ENCODE assay signal across 23 mouse cellular contexts in genomic region chr14:67127118-67127517, GRCm38 (mm10).
DNase-seq lines count a peak whose midpoint lies in the region; ATAC-seq and TF ChIP-seq lines count a peak whose summit lies in the region.
"Had no signal": no experiment of that assay in that cellular context is flagged by ENCODE, and none has a peak within 500 bp of the region (broad histone marks: within the 10 kb centered on the region; RNA-seq: fewer than 3 reads in every experiment).

No protein-coding gene starts in this region.

- H3K9me3 ChIP-seq in forebrain, embryonic 11.5 days (ENCODE audit: control insufficient read depth, low read length), result no peaks in the 10 kb centered on the region
- no peaks in the 10 kb centered on the region for H3K9me3 ChIP-seq in forebrain, postnatal 0 days (ENCODE audit: low read length)
- H3K9me3 ChIP-seq in midbrain, embryonic 11.5 days (ENCODE audit: control insufficient read depth, low read length), result no peaks in the 10 kb centered on the region
- H3K9me3 ChIP-seq in midbrain, embryonic 10.5 days (replicated peaks), result no peaks in the 10 kb centered on the region; the same call in 1 of the 2 replicates
- H3K9me3 ChIP-seq in forebrain, embryonic 16.5 days (ENCODE audit: control insufficient read depth, low read length), result no peaks in the 10 kb centered on the region
- H3K9me3 ChIP-seq: heart, embryonic 10.5 days; heart, embryonic 13.5 days; hindbrain, embryonic 15.5 days; intestine, embryonic 15.5 days had no signal

- WGBS in forebrain, embryonic 11.5 days, result 51% methylated on average over 7 of the region's 7 CpGs
- 22% methylated on average over 7 of the region's 7 CpGs for WGBS in forebrain, postnatal 0 days
- 84% methylated on average over 7 of the region's 7 CpGs for WGBS in midbrain, embryonic 11.5 days
- WGBS in midbrain, embryonic 10.5 days, result 87% methylated on average over 7 of the region's 7 CpGs
- WGBS in forebrain, embryonic 16.5 days, result 18% methylated on average over 7 of the region's 7 CpGs

- H3K27ac ChIP-seq in forebrain, embryonic 11.5 days (ENCODE audit: low read depth, low read length), result no peak overlapping the region
- H3K27ac ChIP-seq in forebrain, postnatal 0 days (ENCODE audit: low read depth, low read length), result no peak overlapping the region
- no peak overlapping the region for H3K27ac ChIP-seq in midbrain, embryonic 11.5 days (ENCODE audit: low read depth, low read length)
- no peak overlapping the region for H3K27ac ChIP-seq in midbrain, embryonic 10.5 days (replicated peaks)
- H3K27ac ChIP-seq in forebrain, embryonic 16.5 days (ENCODE audit: low read length), result no peak overlapping the region
- H3K27ac ChIP-seq: heart, adult 2 months; heart, embryonic 10.5 days; heart, embryonic 13.5 days; hindbrain, embryonic 15.5 days; intestine, embryonic 15.5 days had no signal

- H3K27me3 ChIP-seq in forebrain, embryonic 11.5 days (ENCODE audit: control insufficient read depth, insufficient read depth, low read length), result no peaks in the 10 kb centered on the region
- H3K27me3 ChIP-seq in forebrain, postnatal 0 days (ENCODE audit: insufficient read depth, low read length), result no peaks in the 10 kb centered on the region
- no peaks in the 10 kb centered on the region for H3K27me3 ChIP-seq in midbrain, embryonic 11.5 days (ENCODE audit: control insufficient read depth, insufficient read depth, low read length)
- H3K27me3 ChIP-seq in midbrain, embryonic 10.5 days (ENCODE audit: low read depth, poor library complexity, severe bottlenecking), result no peaks in the 10 kb centered on the region
- H3K27me3 ChIP-seq in forebrain, embryonic 16.5 days (replicated peaks; ENCODE audit: control insufficient read depth, insufficient read depth, low read length), result no peaks in the 10 kb centered on the region
- H3K27me3 ChIP-seq: heart, embryonic 13.5 days; hindbrain, embryonic 15.5 days; intestine, embryonic 15.5 days had no signal

- no peak overlapping the region for H3K4me2 ChIP-seq in forebrain, embryonic 11.5 days (ENCODE audit: low read depth, low read length, severe bottlenecking)
- H3K4me2 ChIP-seq in forebrain, postnatal 0 days (ENCODE audit: low read depth), result no peak overlapping the region
- H3K4me2 ChIP-seq in midbrain, embryonic 11.5 days, result no peak overlapping the region
- no peak overlapping the region for H3K4me2 ChIP-seq in forebrain, embryonic 16.5 days (ENCODE audit: low read length)
- H3K4me2 ChIP-seq: heart, embryonic 13.5 days; hindbrain, embryonic 15.5 days; intestine, embryonic 15.5 days had no signal

- ATAC-seq in forebrain, embryonic 11.5 days (replicated peaks; ENCODE audit: low FRiP score), result peak; percentile 79
- ATAC-seq in forebrain, postnatal 0 days, result no peak
- ATAC-seq in midbrain, embryonic 11.5 days (ENCODE audit: low FRiP score), result no peak
- ATAC-seq in forebrain, embryonic 16.5 days, result peak; percentile 57; the same call in 1 of the 2 replicates
- ATAC-seq: intestine, embryonic 15.5 days had no signal

- H3K36me3 ChIP-seq in forebrain, embryonic 11.5 days (ENCODE audit: control insufficient read depth, insufficient read depth, low read length), result no peaks in the 10 kb centered on the region
- no peaks in the 10 kb centered on the region for H3K36me3 ChIP-seq in forebrain, postnatal 0 days (ENCODE audit: insufficient read depth)
- H3K36me3 ChIP-seq in midbrain, embryonic 11.5 days (ENCODE audit: control insufficient read depth, insufficient read depth, low read length), result no peaks in the 10 kb centered on the region
- no peaks in the 10 kb centered on the region for H3K36me3 ChIP-seq in midbrain, embryonic 10.5 days
- no peaks in the 10 kb centered on the region for H3K36me3 ChIP-seq in forebrain, embryonic 16.5 days (ENCODE audit: control insufficient read depth, insufficient read depth)
- H3K36me3 ChIP-seq: heart, embryonic 10.5 days; heart, embryonic 13.5 days; hindbrain, embryonic 15.5 days; intestine, embryonic 15.5 days had no signal

- H3K4me3 ChIP-seq in forebrain, embryonic 11.5 days (ENCODE audit: low read depth, low read length), result no peak overlapping the region
- no peak overlapping the region for H3K4me3 ChIP-seq in forebrain, postnatal 0 days (ENCODE audit: low read depth, low read length)
- H3K4me3 ChIP-seq in midbrain, embryonic 11.5 days (ENCODE audit: low read depth, low read length), result no peak overlapping the region
- H3K4me3 ChIP-seq in midbrain, embryonic 10.5 days, result no peak overlapping the region
- no peak overlapping the region for H3K4me3 ChIP-seq in forebrain, embryonic 16.5 days (replicated peaks; ENCODE audit: low read length)
- H3K4me3 ChIP-seq: heart, adult 2 months; heart, embryonic 10.5 days; heart, embryonic 13.5 days; hindbrain, embryonic 15.5 days; intestine, embryonic 15.5 days had no signal

- H3K4me1 ChIP-seq in forebrain, embryonic 11.5 days (replicated peaks; ENCODE audit: control insufficient read depth, insufficient read depth, low read length), result 0 out of 2 replicates have a peak, but pooled peaks cover 3% of the 10 kb centered on the region
- H3K4me1 ChIP-seq in forebrain, postnatal 0 days (ENCODE audit: insufficient read depth), result peaks cover 3% of the 10 kb centered on the region; the same call in 1 of the 2 replicates
- no peaks in the 10 kb centered on the region for H3K4me1 ChIP-seq in midbrain, embryonic 11.5 days (ENCODE audit: control insufficient read depth, insufficient read depth, low read length)
- H3K4me1 ChIP-seq in midbrain, embryonic 10.5 days, result peaks cover 5% of the 10 kb centered on the region; the same call in 1 of the 2 replicates
- peaks cover 16% of the 10 kb centered on the region for H3K4me1 ChIP-seq in forebrain, embryonic 16.5 days (replicated peaks; ENCODE audit: control insufficient read depth, insufficient read depth, low read length)
- H3K4me1 ChIP-seq: heart, embryonic 10.5 days; intestine, embryonic 15.5 days had no signal

- no peak for TF ChIP-seq CTCF in forebrain, postnatal 0 days (IDR thresholded peaks at IDR 0.05; ENCODE audit: low read depth)

- DNase-seq in forebrain, embryonic 11.5 days (ENCODE audit: low spot score), result peak; percentile 57
- no peak for DNase-seq in forebrain, postnatal 0 days
- peak; percentile 28 for DNase-seq in midbrain, embryonic 11.5 days (ENCODE audit: low spot score, missing footprints)
- no peak for DNase-seq in midbrain, embryonic 10.5 days (ENCODE audit: low spot score)
- no peak for DNase-seq in embryo, embryonic 10.5 days (ENCODE audit: low spot score)
- no peak for DNase-seq in layer of hippocampus, adult 9-11 months
- no peak for DNase-seq in lung, postnatal 36 days
- DNase-seq: adrenal gland, postnatal 10 days; adrenal gland, postnatal 36 days; cerebellum, adult 11 months; cerebellum, adult 2 months; cerebellum, adult 9-11 months; cerebellum, postnatal 36 days; gastrocnemius, postnatal 25 days; heart, adult 2 months; heart, postnatal 14 days; heart, postnatal 4 days; kidney, adult 11 months had no signal

- H3K9ac ChIP-seq in forebrain, embryonic 11.5 days (ENCODE audit: low read length), result no peak overlapping the region
- H3K9ac ChIP-seq in forebrain, postnatal 0 days, result no peak overlapping the region
- H3K9ac ChIP-seq in midbrain, embryonic 11.5 days (ENCODE audit: low read length), result no peak overlapping the region
- H3K9ac ChIP-seq in forebrain, embryonic 16.5 days (replicated peaks; ENCODE audit: low read depth, low read length), result no peak overlapping the region
- H3K9ac ChIP-seq: heart, embryonic 13.5 days; hindbrain, embryonic 15.5 days; intestine, embryonic 15.5 days had no signal

Comparison
In these comparisons a context has a peak if more than half of its experiments do, and no peak if none do; other contexts are left out.
1. ATAC-seq: peak in forebrain, embryonic 11.5 days (single experiment) and forebrain, embryonic 16.5 days (single experiment); none in forebrain, postnatal 0 days (single experiment) and midbrain, embryonic 11.5 days (single experiment).
2. DNase-seq: peak in forebrain, embryonic 11.5 days (single experiment) and midbrain, embryonic 11.5 days (single experiment); none in forebrain, postnatal 0 days (single experiment), midbrain, embryonic 10.5 days (single experiment), embryo, embryonic 10.5 days (single experiment), layer of hippocampus, adult 9-11 months (single experiment) and lung, postnatal 36 days (single experiment).